Comparison of ENCODE assay signal across 17 mouse cellular contexts in the genomic region with DNA sequence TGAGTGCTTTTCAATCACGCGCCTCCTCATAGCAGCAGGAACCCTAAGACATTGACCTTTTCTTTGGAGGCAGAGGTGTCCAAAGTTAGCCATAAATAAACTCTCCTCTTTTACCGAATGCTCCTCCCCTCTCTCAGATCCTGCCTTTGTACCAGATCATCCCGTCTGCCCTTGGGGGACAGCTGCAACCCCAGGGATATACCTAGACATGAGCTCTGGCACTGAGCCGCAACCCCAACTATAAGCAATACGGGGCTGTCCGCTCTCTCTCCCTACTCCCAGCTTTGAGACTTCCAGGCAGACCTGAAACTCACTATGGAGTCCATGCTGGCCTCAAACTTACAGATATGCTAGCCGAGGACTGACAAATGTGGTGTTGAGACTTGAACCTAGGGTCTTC.
"Had no signal": no experiment of that assay in that cellular context is flagged by ENCODE, and none has a peak within 500 bp of the region (broad histone marks: within the 10 kb centered on the region; RNA-seq: fewer than 3 reads in every experiment).

No protein-coding gene starts in this region.

- H3K9ac ChIP-seq: limb, embryonic 15.5 days; liver, embryonic 14.5 days; midbrain, embryonic 15.5 days; neural tube, embryonic 12.5 days had no signal

- ATAC-seq: intestine, postnatal 0 days; midbrain, embryonic 15.5 days had no signal

- H3K27me3 ChIP-seq: limb, embryonic 15.5 days; midbrain, embryonic 15.5 days; neural tube, embryonic 12.5 days had no signal

- DNase-seq: kidney, adult 8-10 months; kidney, postnatal 4 days; left cerebral cortex, postnatal 4 days; lung, embryonic 14.5 days; lung, postnatal 14 days; retina, postnatal 1 day; right cerebral cortex, postnatal 4 days; spleen, adult 18-20 months; thymus, adult 18-20 months; thymus, postnatal 14 days had no signal

- H3K9me3 ChIP-seq: limb, embryonic 15.5 days; midbrain, embryonic 15.5 days; neural tube, embryonic 12.5 days had no signal

- H3K4me2 ChIP-seq: limb, embryonic 15.5 days; midbrain, embryonic 11.5 days; midbrain, embryonic 15.5 days had no signal

- H3K4me3 ChIP-seq: layer of hippocampus, adult 2 months; midbrain, embryonic 15.5 days; neural tube, embryonic 12.5 days had no signal

- H3K27ac ChIP-seq: midbrain, embryonic 15.5 days; neural tube, embryonic 12.5 days had no signal
